Mouse (Mus musculus) G1E (cell line): Measurements from ENCODE around the gene Rtn4ip1. TPM values are rescaled to one million over a fixed set of nuclear protein-coding genes. Genes with fewer than 3 reads are reported as not detected.

Source experiments
- ATAC-seq: 2 replicates; pipeline ENCODE4 v1.8.0; 2016; ENCODE audit warnings: mild to moderate bottlenecking; ENCODE audit not compliant: insufficient number of reproducible peaks, poor library complexity, low FRiP score, severe bottlenecking; ENCODE audit errors: extremely low read depth
- DNase-seq: peaks from one replicate; pipeline ENCODE4 v3.0.0; 2012; ENCODE audit warnings: low spot score
- H3K27me3 ChIP-seq: 2 replicates; pipeline ENCODE4 v1.6.1; 2012; ENCODE audit warnings: mild to moderate bottlenecking, low read length, inconsistent platforms; ENCODE audit not compliant: insufficient read depth
- H3K36me3 ChIP-seq: replicated peaks from 2 replicates; pipeline ENCODE3; 2012; ENCODE audit warnings: mild to moderate bottlenecking, inconsistent platforms
- H3K4me1 ChIP-seq: 2 replicates; pipeline ENCODE4 v1.6.1; 2012; ENCODE audit warnings: low read depth, low read length, inconsistent platforms, mixed read lengths; ENCODE audit not compliant: insufficient read depth
- H3K4me3 ChIP-seq: 2 replicates; pipeline ENCODE4 v1.5.1; 2012; ENCODE audit warnings: low read depth, mild to moderate bottlenecking, inconsistent platforms, low read length, moderate library complexity, mixed read lengths
- H3K9me3 ChIP-seq: replicated peaks from 2 replicates; pipeline ENCODE4 v1.6.1; 2012; ENCODE audit warnings: inconsistent platforms
- CTCF ChIP-seq: IDR thresholded peaks from 2 replicates; pipeline ENCODE4 v1.5.1; 2012; ENCODE audit warnings: low read depth, low read length, inconsistent platforms, mixed read lengths
- GATA1 ChIP-seq: IDR thresholded peaks from 2 replicates; pipeline ENCODE4 v1.6.1; 2012; ENCODE audit warnings: borderline replicate concordance, low read length, inconsistent platforms, mixed read lengths
- GATA2 ChIP-seq: IDR thresholded peaks from 2 replicates; pipeline ENCODE4 v1.6.1; 2012; ENCODE audit warnings: low read depth, low read length, inconsistent platforms, borderline replicate concordance
- POLR2AphosphoS5 ChIP-seq: IDR thresholded peaks from 2 replicates; pipeline ENCODE4 v1.6.1; 2012; ENCODE audit warnings: low read depth, low read length, inconsistent platforms; ENCODE audit not compliant: insufficient replicate concordance
- TAL1 ChIP-seq: conservative IDR thresholded peaks from 2 replicates; pipeline ENCODE4 v1.6.1; 2012; ENCODE audit warnings: low read depth, low read length, inconsistent platforms, mixed read lengths
- polyA plus RNA-seq: library from polyadenylated mRNA; stranded (reverse); fragments of >175 nt; gene quantifications from 2 replicates; pipeline ENCODE4 v1.2.3, GENCODE M21; 2012
- total RNA-seq, 2 experiments: library from RNA; stranded (forward) in 1 of 2; stranded (reverse) in 1 of 2; fragments of 200-1000 nt in 1 of 2; fragments of >200 nt in 1 of 2; fragmentation: Nextera tagmentation in 1 of 2; gene quantifications; 2 replicates each; pipeline ENCODE4 v1.2.3; 2014 to 2017

Rtn4ip1 gene
- total and polyA plus RNA-seq, 3 experiments = 1.2 to 21.5 (median 6.9) TPM

- Histone ChIP-seq H3K4me3 (no peak overlapping the region), H3K4me1 (peaks cover 21% of the 10 kb centered on the region), H3K27me3 (no peaks in the 10 kb centered on the region), H3K9me3 (no peaks in the 10 kb centered on the region), H3K36me3 (peaks cover 62% of the 10 kb centered on the region)
- TF ChIP-seq GATA1 = no peak
- TF ChIP-seq TAL1 = no peak
- no peak for TF ChIP-seq GATA2
- TF ChIP-seq POLR2AphosphoS5 = no peak
- no peak for TF ChIP-seq CTCF
- ATAC-seq (no peak), DNase-seq (no peak)
Measured at GRCm38 (mm10) chr10:43982470-43982869, 80.9 kb downstream of the Rtn4ip1 start.

- Histone ChIP-seq H3K36me3 (peaks cover 68% of the 10 kb centered on the region), H3K4me3 (no peak overlapping the region), H3K4me1 (peaks cover 20% of the 10 kb centered on the region), H3K9me3 (no peaks in the 10 kb centered on the region), H3K27me3 (no peaks in the 10 kb centered on the region)
- ATAC-seq (no peak), DNase-seq (no peak)
- no peak for TF ChIP-seq GATA2
- no peak for TF ChIP-seq POLR2AphosphoS5
- TF ChIP-seq CTCF = no peak
- TF ChIP-seq TAL1 = no peak
- no peak for TF ChIP-seq GATA1
Measured at GRCm38 (mm10) chr10:43983241-43983640, 81.6 kb downstream of the Rtn4ip1 start.

GRCm38 (mm10) chr10:43983866-43984265 is 82.3 kb downstream of the Rtn4ip1 start:
- Histone ChIP-seq H3K27me3 (no peaks in the 10 kb centered on the region), H3K4me3 (no peak overlapping the region), H3K36me3 (peaks cover 64% of the 10 kb centered on the region), H3K4me1 (peaks cover 13% of the 10 kb centered on the region), H3K9me3 (no peaks in the 10 kb centered on the region)
- DNase-seq (no peak), ATAC-seq (no peak)
- no peak for TF ChIP-seq POLR2AphosphoS5
- no peak for TF ChIP-seq GATA2
- TF ChIP-seq TAL1 = no peak
- no peak for TF ChIP-seq CTCF
- TF ChIP-seq GATA1 = no peak

GRCm38 (mm10) chr10:43991268-43991667 is 89.7 kb downstream of the Rtn4ip1 start:
- Histone ChIP-seq H3K36me3 (peaks cover 62% of the 10 kb centered on the region), H3K27me3 (no peaks in the 10 kb centered on the region), H3K4me3 (no peak overlapping the region), H3K4me1 (peaks cover 17% of the 10 kb centered on the region), H3K9me3 (0 out of 2 replicates have a peak, but pooled peaks cover 2% of the 10 kb centered on the region)
- DNase-seq (no peak), ATAC-seq (no peak)
- TF ChIP-seq GATA1 = no peak
- no peak for TF ChIP-seq POLR2AphosphoS5
- no peak for TF ChIP-seq CTCF

GRCm38 (mm10) chr10:43992506-43992905 is 90.9 kb downstream of the Rtn4ip1 start:
- TF ChIP-seq CTCF (no peak), GATA2 (no peak), TAL1 (no peak), POLR2AphosphoS5 (no peak), GATA1 (no peak)
- no peaks in the 10 kb centered on the region for H3K27me3 ChIP-seq
- H3K9me3 ChIP-seq = 0 out of 2 replicates have a peak, but pooled peaks cover 2% of the 10 kb centered on the region
- peaks cover 29% of the 10 kb centered on the region for H3K4me1 ChIP-seq
- DNase-seq (no peak), ATAC-seq (no peak)
- no peak overlapping the region for H3K4me3 ChIP-seq
- H3K36me3 ChIP-seq = peaks cover 59% of the 10 kb centered on the region

GRCm38 (mm10) chr10:43993198-43993597 is 91.6 kb downstream of the Rtn4ip1 start:
- DNase-seq = no peak
- peaks cover 61% of the 10 kb centered on the region for H3K36me3 ChIP-seq

More at GRCm38 (mm10) chr10:43993198-43993597, 91.6 kb downstream of the Rtn4ip1 start:
- H3K4me1 ChIP-seq = peaks cover 36% of the 10 kb centered on the region
- ATAC-seq = no peak
- 0 out of 2 replicates have a peak, but pooled peaks cover 2% of the 10 kb centered on the region for H3K9me3 ChIP-seq
- TF ChIP-seq TAL1 (no peak), POLR2AphosphoS5 (no peak), GATA2 (no peak), CTCF (no peak), GATA1 (no peak)
- H3K27me3 ChIP-seq = no peaks in the 10 kb centered on the region
- no peak overlapping the region for H3K4me3 ChIP-seq
